Mouse (Mus musculus) C2C12 (cell line): ENCODE measurements around the gene Il12rb1. TPM values are rescaled to one million over a fixed set of nuclear protein-coding genes. Genes with fewer than 3 reads are reported as not detected.

Experiments
- H3K27me3 ChIP-seq: one replicate; pipeline ENCODE4 v1.6.1; 2011; ENCODE audit not compliant: control insufficient read depth, insufficient read depth, insufficient read length
- H3K36me3 ChIP-seq: one replicate; pipeline ENCODE4 v1.6.1; 2011; ENCODE audit not compliant: control insufficient read depth, insufficient read depth
- H3K4me3 ChIP-seq: one replicate; pipeline ENCODE4 v1.5.1; 2011; ENCODE audit warnings: mild to moderate bottlenecking, control low read depth; ENCODE audit not compliant: poor library complexity, insufficient read depth, severe bottlenecking
- H3K79me2 ChIP-seq: one replicate; pipeline ENCODE4 v1.6.1; 2011; ENCODE audit not compliant: control insufficient read depth, insufficient read depth
- H3K79me3 ChIP-seq: one replicate; pipeline ENCODE4 v1.6.1; 2011; ENCODE audit warnings: low read depth, control low read depth
- H3ac ChIP-seq: one replicate; pipeline ENCODE3; 2011; ENCODE audit warnings: low read depth; ENCODE audit not compliant: control insufficient read depth, insufficient read length
- CEBPB ChIP-seq: IDR thresholded peaks from one replicate; pipeline ENCODE4 v1.6.1; 2011; ENCODE audit warnings: low read depth, mild to moderate bottlenecking, control low read depth, moderate library complexity
- CTCF ChIP-seq: IDR thresholded peaks from one replicate; pipeline ENCODE4 v1.5.1; 2011; ENCODE audit not compliant: control insufficient read depth, insufficient read depth, insufficient read length
- FOSL1 ChIP-seq: IDR thresholded peaks from one replicate; pipeline ENCODE4 v1.8.0; 2011; ENCODE audit warnings: mild to moderate bottlenecking, low read length; ENCODE audit not compliant: poor library complexity, insufficient read depth, severe bottlenecking
- MAX ChIP-seq: IDR thresholded peaks from one replicate; pipeline ENCODE4 v1.6.1; 2011; ENCODE audit warnings: mild to moderate bottlenecking, control low read depth
- MYOD1 ChIP-seq: IDR thresholded peaks from one replicate; pipeline ENCODE4 v1.6.1; 2011; ENCODE audit warnings: low read depth; ENCODE audit not compliant: control insufficient read depth, insufficient read length
- MYOG ChIP-seq: IDR thresholded peaks from one replicate; pipeline ENCODE4 v1.6.1; 2011; ENCODE audit not compliant: control insufficient read depth, insufficient read length; ENCODE audit errors: extremely low read depth
- USF1 ChIP-seq: IDR thresholded peaks from one replicate; pipeline ENCODE4 v1.6.1; 2011; ENCODE audit warnings: low read depth, mild to moderate bottlenecking, control low read depth, moderate library complexity
- long read RNA-seq, 2 experiments: library from polyadenylated mRNA; unstranded; transcript quantifications; one replicate each; pipeline ENCODE4 v2.0.0; 2019 to 2020
- polyA plus RNA-seq: library from polyadenylated mRNA; unstranded; fragments of >200 nt; fragmentation: generic; extraction: Trizol; gene quantifications from one replicate; pipeline ENCODE4 v1.2.1, GENCODE M21; 2012; ENCODE audit warnings: missing spikeins

Gene Il12rb1
- 29.3 TPM for polyA plus RNA-seq
- long read RNA-seq, experiment 1, partial matches to known transcripts: 5 of 8 reads
- long read RNA-seq, experiment 1, other reads (novel, unspliced or antisense): 2 of 8 reads
- long read RNA-seq, experiment 2, partial matches to known transcripts: 19 of 34 reads
- long read RNA-seq, experiment 2, other reads (novel, unspliced or antisense): 15 of 34 reads

DNA sequence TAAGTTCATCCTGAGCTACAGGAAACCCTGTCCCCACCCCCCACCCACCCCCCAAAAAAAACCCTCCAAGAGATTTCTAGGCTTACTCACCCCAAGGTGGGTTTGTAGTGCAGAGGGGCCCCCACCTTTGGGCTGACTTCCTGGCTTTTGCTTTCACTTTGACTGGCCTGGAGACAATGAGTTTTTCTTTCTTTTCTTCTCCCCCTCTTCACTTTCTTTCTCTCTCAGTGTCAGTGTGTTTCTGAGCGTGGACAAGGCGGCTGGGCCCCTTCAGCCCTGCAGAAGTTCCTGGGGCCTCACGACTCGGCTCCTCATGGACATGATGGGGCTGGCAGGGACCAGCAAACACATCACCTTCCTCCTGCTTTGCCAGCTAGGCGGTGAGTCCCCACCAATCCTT, at the start of gene Il12rb1:
Gene Il12rb1, plus strand, starts transcription at position 211 of the 400 bp plus-strand sequence.
- Histone ChIP-seq H3K27me3 (no peaks in the 10 kb centered on the region), H3K79me2 (peaks cover 10% of the 10 kb centered on the region), H3ac (no peak within 1 kb of the TSS), H3K4me3 (no peak within 1 kb of the TSS), H3K79me3 (no peaks in the 10 kb centered on the region), H3K36me3 (no peaks in the 10 kb centered on the region)
- TF ChIP-seq USF1: no peak
- TF ChIP-seq CTCF: no peak
- no peak for TF ChIP-seq FOSL1

DNA sequence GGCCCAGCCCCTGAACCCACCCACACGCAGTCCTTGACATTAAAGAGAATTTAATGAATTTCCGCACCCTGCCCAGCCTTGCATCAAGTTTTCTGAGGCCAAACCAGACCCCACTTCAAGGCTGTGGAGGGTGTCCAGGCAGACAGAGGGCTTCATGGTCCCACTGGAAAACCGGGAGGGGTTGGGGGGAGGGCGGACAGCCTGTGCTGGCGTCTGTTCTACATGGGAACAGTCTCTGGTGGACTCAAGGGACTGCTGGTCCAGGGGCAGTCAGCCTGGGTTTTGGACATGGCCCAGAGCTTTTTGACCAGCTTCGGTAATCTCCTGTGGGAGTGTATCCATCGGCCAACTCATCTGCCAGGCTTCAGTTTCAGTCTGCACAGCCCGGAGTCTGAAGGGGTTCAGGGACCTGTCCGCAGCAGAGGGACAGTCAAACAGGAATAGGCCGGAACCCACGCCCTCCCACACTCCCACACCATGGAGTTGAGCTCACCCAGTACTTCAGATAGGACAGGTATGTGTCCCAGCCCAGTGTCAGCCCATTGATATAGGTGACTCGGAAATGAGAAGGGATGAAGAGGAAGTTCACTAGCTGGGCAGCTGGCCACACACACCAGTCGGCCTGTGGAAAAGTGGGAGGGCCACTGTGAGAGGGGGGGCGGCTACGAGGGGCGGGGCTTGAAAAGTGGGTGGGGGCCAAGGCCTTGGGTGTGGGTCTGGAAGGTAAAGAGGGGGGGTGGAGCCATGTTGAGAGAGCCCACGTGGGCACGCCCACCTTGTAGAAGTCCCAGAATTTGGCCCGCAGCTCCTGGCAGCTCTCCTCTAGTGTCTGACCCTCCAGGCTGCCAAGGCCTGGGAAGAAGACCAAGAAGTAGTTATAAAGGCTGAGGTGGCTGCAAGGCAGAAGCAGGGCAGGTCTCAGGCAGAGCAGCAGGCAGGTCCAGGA, 49.4 kb upstream of the Il12rb1 start:
- H3K4me3 ChIP-seq: no peak overlapping the region
- TF ChIP-seq MYOG (no peak), FOSL1 (no peak), MAX (no peak), MYOD1 (no peak)
- peaks cover 18% of the 10 kb centered on the region for H3K36me3 ChIP-seq

DNA sequence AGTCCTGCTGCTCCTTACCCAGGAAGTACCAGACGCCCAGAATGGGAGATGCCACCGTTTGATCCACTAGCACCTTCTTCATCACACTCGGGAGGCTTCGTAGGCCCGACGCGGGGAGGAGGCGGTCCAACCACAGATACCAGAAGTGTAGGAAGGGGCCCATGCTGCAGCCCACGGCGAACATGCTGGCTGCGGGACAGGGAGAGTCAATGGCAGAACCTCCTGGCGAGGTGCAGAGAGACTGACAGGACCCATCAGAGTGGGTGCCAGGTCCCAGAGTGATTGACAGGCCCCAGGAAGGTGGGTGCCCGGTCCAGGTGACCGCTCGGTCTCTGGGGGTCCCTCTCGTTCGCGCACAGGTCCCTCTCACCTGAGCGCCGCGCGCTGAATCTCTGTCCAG, 47.9 kb upstream of the Il12rb1 start:
- no peaks in the 10 kb centered on the region for H3K27me3 ChIP-seq
- peaks cover 4% of the 10 kb centered on the region for H3K79me3 ChIP-seq
- no peak for TF ChIP-seq MYOD1
- TF ChIP-seq FOSL1: no peak
- TF ChIP-seq CEBPB: no peak
- TF ChIP-seq MYOG: no peak
- no peak for TF ChIP-seq MAX
- TF ChIP-seq CTCF: no peak
- no peak for TF ChIP-seq USF1
- peak overlapping the region; percentile 60 for H3K4me3 ChIP-seq
- peak overlapping the region; percentile 80 for H3ac ChIP-seq
- H3K36me3 ChIP-seq: peaks cover 28% of the 10 kb centered on the region
- peaks cover 24% of the 10 kb centered on the region for H3K79me2 ChIP-seq

More for the DNA sequence above, 49.4 kb upstream of the Il12rb1 start:
- no peak overlapping the region for H3ac ChIP-seq
- H3K79me3 ChIP-seq: peaks cover 3% of the 10 kb centered on the region
- H3K27me3 ChIP-seq: no peaks in the 10 kb centered on the region
- H3K79me2 ChIP-seq: peaks cover 15% of the 10 kb centered on the region

DNA sequence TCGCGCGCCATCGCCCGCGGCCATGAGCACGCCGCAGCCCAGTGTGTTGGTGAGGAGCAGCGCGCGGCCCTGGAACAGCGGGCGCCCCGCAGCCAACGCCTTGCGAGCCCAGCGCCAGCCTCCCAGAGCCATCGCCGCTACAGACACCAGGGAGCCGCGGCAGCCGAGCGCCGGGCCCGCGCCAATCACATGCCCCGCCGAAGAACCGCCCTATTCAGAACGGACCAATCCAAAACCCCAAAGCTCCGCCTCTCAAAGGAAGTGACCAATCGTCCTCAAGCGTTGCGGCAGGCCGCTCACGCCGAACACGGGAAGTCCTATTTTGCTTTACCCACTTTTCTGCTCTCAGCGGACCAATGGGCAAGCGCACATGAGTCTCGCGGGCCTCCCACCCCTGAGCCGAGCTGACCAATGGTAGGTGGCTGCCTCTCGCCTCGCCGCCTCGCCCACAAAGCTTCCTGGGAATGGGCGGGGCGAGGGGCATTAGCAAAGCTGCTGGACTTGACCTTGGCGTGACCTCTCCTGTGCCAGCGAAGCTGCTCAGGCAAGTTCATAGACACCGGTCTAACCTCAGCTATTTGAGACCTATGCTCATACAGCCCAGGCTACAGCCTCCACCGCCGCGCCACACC, 47.4 kb upstream of the Il12rb1 start, which contains the start of gene Mpv17l2:
Gene Mpv17l2, minus strand, starts transcription at position 172 of the 632 bp plus-strand sequence.
- Histone ChIP-seq H3K36me3 (peaks cover 28% of the 10 kb centered on the region), H3K79me2 (peaks cover 25% of the 10 kb centered on the region), H3K4me3 (peak within 1 kb of the TSS; percentile 60), H3ac (peak within 1 kb of the TSS; percentile 80), H3K27me3 (no peaks in the 10 kb centered on the region), H3K79me3 (peaks cover 5% of the 10 kb centered on the region)
- TF ChIP-seq USF1 (peak; percentile 47), MAX (peak; percentile 69), CEBPB (no peak), FOSL1 (no peak)

DNA sequence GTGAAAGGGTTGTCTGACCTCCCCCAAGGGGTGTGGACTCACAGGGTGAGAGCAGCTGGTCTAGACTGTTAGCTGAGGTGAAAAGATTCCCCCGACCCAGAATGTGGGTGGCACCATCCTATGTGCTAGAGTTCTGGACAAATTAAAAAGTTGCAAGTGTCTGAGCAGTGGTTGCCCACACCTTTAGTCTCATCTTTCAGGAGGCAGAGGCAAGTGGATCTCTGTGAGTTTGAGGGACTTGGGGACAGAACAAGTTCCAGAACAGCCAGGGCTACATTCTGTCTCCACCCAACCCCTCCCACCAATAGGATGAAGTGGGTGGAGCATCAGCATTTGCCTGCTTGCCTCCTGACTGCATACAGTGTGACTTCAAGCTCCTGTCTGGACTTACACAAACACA, 46.1 kb upstream of the Il12rb1 start:
- peaks cover 25% of the 10 kb centered on the region for H3K79me2 ChIP-seq
- peaks cover 19% of the 10 kb centered on the region for H3K36me3 ChIP-seq
- TF ChIP-seq FOSL1 (no peak), MYOD1 (no peak), CEBPB (no peak), MYOG (no peak), CTCF (no peak), MAX (no peak), USF1 (no peak)
- no peak overlapping the region for H3K4me3 ChIP-seq
- peaks cover 5% of the 10 kb centered on the region for H3K79me3 ChIP-seq
- no peak overlapping the region for H3ac ChIP-seq
- no peaks in the 10 kb centered on the region for H3K27me3 ChIP-seq

DNA sequence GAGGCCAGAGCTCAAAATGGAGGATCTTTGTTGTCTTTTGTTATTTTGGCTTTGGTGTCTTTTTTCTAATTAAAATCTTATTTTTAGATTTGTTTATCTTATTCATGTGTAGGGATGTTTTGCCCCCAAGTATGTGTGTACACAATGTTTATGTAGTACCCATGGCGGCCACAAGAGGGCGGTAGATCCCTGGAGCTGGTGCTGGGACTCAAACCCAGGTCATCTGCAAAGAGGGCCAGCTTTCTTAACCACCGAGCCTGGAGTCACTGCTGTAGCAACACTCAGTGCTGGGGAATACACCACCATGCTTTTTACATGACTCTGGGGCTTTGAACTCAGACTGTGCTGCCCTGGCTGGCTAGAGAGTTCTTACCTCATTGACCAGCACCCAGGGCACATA, 44.9 kb upstream of the Il12rb1 start:
- Histone ChIP-seq H3K79me2 (peaks cover 25% of the 10 kb centered on the region), H3K4me3 (no peak overlapping the region), H3K36me3 (peaks cover 18% of the 10 kb centered on the region), H3K27me3 (no peaks in the 10 kb centered on the region), H3K79me3 (peaks cover 5% of the 10 kb centered on the region), H3ac (no peak overlapping the region)
- TF ChIP-seq FOSL1: no peak
- TF ChIP-seq MYOG: no peak
- TF ChIP-seq CEBPB: no peak
- peak; percentile 41 for TF ChIP-seq CTCF
- TF ChIP-seq MAX: peak; percentile 26
- no peak for TF ChIP-seq MYOD1
